Mouse (Mus musculus): ENCODE data around the gene AI661453. TPM values are rescaled to one million over a fixed set of nuclear protein-coding genes. Genes with fewer than 3 reads are reported as not detected.
A peak's percentile ranks its signal among the peaks of the same experiment; 100 is the strongest.

AI661453 gene
- total and polyA plus RNA-seq, 3 experiments: not detected

DNA sequence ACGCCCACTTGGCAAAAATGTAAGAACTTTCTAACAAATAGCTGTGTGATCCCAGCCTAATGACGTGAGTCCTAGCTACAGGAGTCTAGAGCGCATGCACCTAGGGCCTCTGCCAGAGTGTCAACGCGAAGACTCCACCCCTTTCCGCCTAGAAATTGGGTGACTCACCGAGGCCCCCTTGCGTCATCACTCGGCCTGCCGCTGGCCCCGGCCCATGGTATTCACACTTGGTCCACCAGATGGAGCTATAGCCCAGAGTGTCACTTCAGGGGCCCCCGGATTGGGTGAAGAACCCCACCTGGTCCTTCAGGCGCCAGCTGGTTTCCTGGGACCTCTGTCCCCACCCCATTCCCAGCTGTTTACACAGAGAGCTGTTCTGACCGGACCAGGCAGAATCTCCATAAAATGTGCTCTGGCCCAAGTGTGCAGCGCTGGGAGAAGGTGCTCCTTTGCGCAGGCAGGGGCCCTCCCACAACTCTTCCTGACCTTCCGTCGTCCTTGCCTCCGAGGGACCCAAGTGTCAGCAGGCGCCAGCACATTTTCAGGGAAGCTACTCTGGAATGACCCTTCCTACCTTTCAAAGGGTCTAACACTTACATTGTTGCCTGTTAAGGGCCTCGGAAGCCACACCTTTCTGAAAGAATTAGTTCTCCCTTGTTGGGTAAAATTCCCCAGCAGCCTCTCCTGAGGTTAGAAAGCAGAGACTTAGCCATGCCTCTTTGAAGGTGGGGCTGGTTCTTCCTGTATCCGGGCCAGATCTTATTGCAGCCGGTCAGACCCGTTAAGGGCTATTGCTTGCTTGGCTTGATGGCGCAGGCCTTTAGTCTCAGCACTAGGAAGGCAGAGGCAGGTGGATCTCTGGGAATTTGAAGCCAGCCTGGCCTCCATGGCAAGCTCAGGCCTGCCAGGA is 75.0 kb downstream of the AI661453 start (continued):
- TF ChIP-seq UBTF (IDR thresholded peaks at IDR 0.05; ENCODE audit: borderline replicate concordance, insufficient read depth, low read depth, low read length) (no peak), SIN3A (IDR thresholded peaks at IDR 0.05; ENCODE audit: low read length) (peak; percentile 92), NELFE (IDR thresholded peaks at IDR 0.05; ENCODE audit: low read depth, low read length) (no peak), SMC3 (IDR thresholded peaks at IDR 0.05; ENCODE audit: low read depth, low read length) (peak; percentile 89), RAD21 (IDR thresholded peaks at IDR 0.05; ENCODE audit: low read depth, low read length) (peak; percentile 94)

GRCm38 (mm10) chr17:47512956-47513775 is 76.8 kb downstream of the AI661453 start:
- Histone ChIP-seq H3K9ac (ENCODE audit: control insufficient read depth, low read depth, low read length, poor library complexity, severe bottlenecking) (no peak overlapping the region), H3K27ac (ENCODE audit: control insufficient read depth, low read depth, low read length) (no peak overlapping the region), H3K79me2 (ENCODE audit: control insufficient read depth, insufficient read depth, low read length, poor library complexity) (no peaks in the 10 kb centered on the region; the same call in 1 of the 2 replicates), H3K4me3 (ENCODE audit: control insufficient read depth in 1 of 2, insufficient read depth in 1 of 2, low read depth in 2 of 2, low read length in 2 of 2) (no peak overlapping the region), H3K9me3 (replicated peaks; ENCODE audit: insufficient read depth, low read length) (no peaks in the 10 kb centered on the region), H3K36me3 (ENCODE audit: control insufficient read depth in 1 of 2, insufficient read depth in 2 of 2, low read length in 2 of 2) (peaks cover 0 to 20% of the 10 kb centered on the region in 2 experiments; a peak in 2 of 4 replicates), H3K4me1 (ENCODE audit: control insufficient read depth in 1 of 2, insufficient read depth in 2 of 2, low read length in 2 of 2) (peaks cover 3 to 32% of the 10 kb centered on the region in 2 experiments), H3K27me3 (ENCODE audit: control insufficient read depth in 1 of 2, insufficient read depth in 2 of 2, low read length in 2 of 2) (no peaks in the 10 kb centered on the region)
- DNase-seq (ENCODE audit: low read depth, low spot score): no peak
- TF ChIP-seq SIN3A (IDR thresholded peaks at IDR 0.05; ENCODE audit: low read length): no peak
- TF ChIP-seq POLR2AphosphoS2 (IDR thresholded peaks at IDR 0.05; ENCODE audit: low read length): no peak
- TF ChIP-seq ZKSCAN1 (IDR thresholded peaks at IDR 0.05; ENCODE audit: low read depth, low read length): no peak
- TF ChIP-seq USF1 (IDR thresholded peaks at IDR 0.05; ENCODE audit: low read depth, low read length): no peak
- TF ChIP-seq RCOR1 (IDR thresholded peaks at IDR 0.05; ENCODE audit: low read depth, low read length): no peak
- no peak for TF ChIP-seq E2F4 (IDR thresholded peaks at IDR 0.05; ENCODE audit: borderline replicate concordance, low read depth, low read length)
- no peak for TF ChIP-seq MAZ (IDR thresholded peaks at IDR 0.05; ENCODE audit: low read depth, low read length)
- TF ChIP-seq GATA1 (IDR thresholded peaks at IDR 0.05; ENCODE audit: low read depth, low read length): no peak
- TF ChIP-seq CTCF (IDR thresholded peaks at IDR 0.05 in 2 of 3, conservative IDR thresholded peaks at IDR 0.05 in 1 of 3; ENCODE audit: control insufficient read depth in 1 of 3, insufficient read depth in 1 of 3, low read depth in 2 of 3, low read length in 3 of 3, poor library complexity in 1 of 3, severe bottlenecking in 1 of 3): no peak
- no peak for TF ChIP-seq KAT2A (conservative IDR thresholded peaks at IDR 0.05; ENCODE audit: low read depth, low read length)
- TF ChIP-seq POLR2A (IDR thresholded peaks at IDR 0.05; ENCODE audit: control insufficient read depth in 1 of 2, insufficient read depth in 1 of 2, low read depth in 1 of 2, low read length in 2 of 2, poor library complexity in 1 of 2): no peak
- no peak for TF ChIP-seq TBP (IDR thresholded peaks at IDR 0.05; ENCODE audit: low read depth, low read length)
